Mouse (Mus musculus): Measurements from ENCODE around the gene Ezr. TPM values are rescaled to one million over a fixed set of nuclear protein-coding genes. Genes with fewer than 3 reads are reported as not detected.

Gene Ezr
- polyA plus RNA-seq, 1 experiment from 2014 or later = 342 TPM

GRCm38 (mm10) chr17:6807827-6808520, 25.4 kb upstream of the Ezr start:
- peak; percentile 77 for ATAC-seq
- no peaks in the 10 kb centered on the region for H3K27me3 ChIP-seq (replicated peaks; ENCODE audit: control insufficient read depth, insufficient read depth, low read length)
- H3K9me3 ChIP-seq (ENCODE audit: control insufficient read depth) = no peaks in the 10 kb centered on the region
- H3K36me3 ChIP-seq (ENCODE audit: control insufficient read depth, insufficient read depth) = no peaks in the 10 kb centered on the region
- no peak overlapping the region for H3K4me3 ChIP-seq (ENCODE audit: low read depth, low read length)
- H3K9ac ChIP-seq (ENCODE audit: low read depth, low read length) = no peak overlapping the region
- no peak for TF ChIP-seq CTCF (IDR thresholded peaks at IDR 0.05; ENCODE audit: low read depth)
- H3K4me2 ChIP-seq (replicated peaks; ENCODE audit: low read depth) = 0 out of 2 replicates have a peak overlapping the region, but pooled peaks have one; percentile 27
- peaks cover 11% of the 10 kb centered on the region; the same call in 1 of the 2 replicates for H3K4me1 ChIP-seq (replicated peaks; ENCODE audit: control insufficient read depth, insufficient read depth, low read length)
- peak overlapping the region; percentile 89 for H3K27ac ChIP-seq (ENCODE audit: low read depth, low read length)
- 39% methylated on average over 16 of the region's 16 CpGs for WGBS

DNA sequence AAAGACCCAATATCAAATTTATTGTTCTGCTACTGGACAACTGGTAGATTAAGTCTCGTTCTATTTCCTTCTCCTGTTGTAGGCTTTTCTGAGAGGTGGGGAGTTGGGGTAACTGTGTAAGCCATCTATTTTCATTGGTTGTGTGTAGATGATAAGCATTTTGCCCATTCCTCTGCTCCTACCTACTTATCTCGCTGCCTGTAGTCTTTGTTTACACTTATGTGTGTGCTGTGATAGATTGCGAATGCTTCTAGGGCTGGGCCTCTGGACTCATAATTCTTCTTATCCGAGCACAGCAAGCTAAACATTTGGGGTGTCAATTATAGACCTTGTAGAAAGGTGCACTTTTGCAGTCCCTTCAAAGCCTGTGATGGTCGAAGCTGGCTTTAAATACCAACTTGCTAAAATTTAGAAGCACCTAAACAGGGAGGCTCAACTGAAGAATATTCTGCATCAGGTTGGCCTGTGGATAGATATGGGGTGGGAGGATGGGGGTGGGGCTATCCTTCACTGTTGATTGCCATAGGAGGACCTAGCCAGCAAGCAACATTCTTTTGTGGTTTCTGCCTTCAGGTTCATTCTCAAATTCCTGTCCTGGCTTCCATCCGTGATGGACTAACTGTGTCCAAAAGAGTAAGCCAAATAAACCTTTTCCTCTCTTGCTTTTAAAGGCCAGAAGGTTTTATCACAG, 22.4 kb upstream of the Ezr start:
- Histone ChIP-seq H3K27me3 (replicated peaks; ENCODE audit: control insufficient read depth, insufficient read depth, low read length) (no peaks in the 10 kb centered on the region), H3K4me1 (replicated peaks; ENCODE audit: control insufficient read depth, insufficient read depth, low read length) (no peaks in the 10 kb centered on the region; the same call in 1 of the 2 replicates), H3K9ac (ENCODE audit: low read depth, low read length) (no peak overlapping the region), H3K27ac (ENCODE audit: low read depth, low read length) (no peak overlapping the region), H3K4me3 (ENCODE audit: low read depth, low read length) (no peak overlapping the region), H3K4me2 (replicated peaks; ENCODE audit: low read depth) (no peak overlapping the region), H3K9me3 (ENCODE audit: control insufficient read depth) (peaks cover 7% of the 10 kb centered on the region), H3K36me3 (ENCODE audit: control insufficient read depth, insufficient read depth) (no peaks in the 10 kb centered on the region)
- ATAC-seq = no peak
- TF ChIP-seq CTCF (IDR thresholded peaks at IDR 0.05; ENCODE audit: low read depth) = no peak
- WGBS = 17% methylated on average over 6 of the region's 6 CpGs

DNA sequence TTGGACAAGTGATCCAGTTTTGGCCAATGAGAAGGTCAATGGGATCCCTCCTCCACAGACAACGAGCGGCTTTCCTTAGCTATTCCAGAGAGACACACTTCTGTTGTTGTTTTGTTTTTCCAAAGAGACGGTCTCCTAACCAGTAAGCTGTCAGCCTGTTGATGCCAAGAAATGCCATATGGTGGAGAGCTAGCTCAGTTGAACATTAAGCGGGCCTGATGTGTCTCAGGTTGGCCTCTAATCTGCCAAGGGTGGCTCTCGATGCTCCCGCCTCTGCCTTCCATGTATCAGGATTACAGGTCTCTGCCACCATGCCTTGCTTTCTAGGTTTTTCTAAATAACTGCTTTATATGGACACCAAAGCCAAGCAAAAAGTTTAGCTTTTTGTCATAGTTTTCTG, 21.5 kb upstream of the Ezr start:
- Histone ChIP-seq H3K27me3 (replicated peaks; ENCODE audit: control insufficient read depth, insufficient read depth, low read length) (no peaks in the 10 kb centered on the region), H3K4me3 (ENCODE audit: low read depth, low read length) (no peak overlapping the region), H3K27ac (ENCODE audit: low read depth, low read length) (no peak overlapping the region), H3K9ac (ENCODE audit: low read depth, low read length) (no peak overlapping the region), H3K4me2 (replicated peaks; ENCODE audit: low read depth) (no peak overlapping the region), H3K36me3 (ENCODE audit: control insufficient read depth, insufficient read depth) (no peaks in the 10 kb centered on the region), H3K9me3 (ENCODE audit: control insufficient read depth) (peaks cover 7% of the 10 kb centered on the region), H3K4me1 (replicated peaks; ENCODE audit: control insufficient read depth, insufficient read depth, low read length) (no peaks in the 10 kb centered on the region; the same call in 1 of the 2 replicates)
- no peak for TF ChIP-seq CTCF (IDR thresholded peaks at IDR 0.05; ENCODE audit: low read depth)
- ATAC-seq = no peak
- WGBS = 89% methylated on average over 6 of the region's 6 CpGs

DNA sequence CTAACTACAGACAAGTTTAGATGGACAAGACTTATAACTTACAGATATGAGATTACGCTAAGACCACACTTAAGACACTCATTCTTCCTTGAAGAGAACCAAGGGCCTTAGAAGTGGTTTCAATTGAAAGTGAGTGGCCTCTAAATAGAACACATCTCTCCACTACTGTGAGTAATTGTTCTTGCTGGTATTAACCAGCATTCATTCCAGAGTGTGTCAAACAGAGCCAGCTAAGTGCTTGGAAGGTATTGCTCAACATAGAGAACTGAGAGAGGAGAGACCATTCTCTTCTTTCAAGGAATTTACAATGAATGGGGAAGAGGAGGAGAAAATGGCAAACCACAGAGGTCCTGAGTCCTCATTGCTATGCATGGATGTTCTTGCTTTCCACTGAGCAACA, 21.0 kb upstream of the Ezr start:
- TF ChIP-seq CTCF (IDR thresholded peaks at IDR 0.05; ENCODE audit: low read depth) = no peak
- 93% methylated on average over 1 of the region's 1 CpGs for WGBS
- no peak for ATAC-seq
- peaks cover 7% of the 10 kb centered on the region for H3K9me3 ChIP-seq (ENCODE audit: control insufficient read depth)
- H3K27ac ChIP-seq (ENCODE audit: low read depth, low read length) = no peak overlapping the region
- no peaks in the 10 kb centered on the region for H3K27me3 ChIP-seq (replicated peaks; ENCODE audit: control insufficient read depth, insufficient read depth, low read length)
- no peak overlapping the region for H3K4me3 ChIP-seq (ENCODE audit: low read depth, low read length)
- no peak overlapping the region for H3K4me2 ChIP-seq (replicated peaks; ENCODE audit: low read depth)
- no peaks in the 10 kb centered on the region; the same call in 1 of the 2 replicates for H3K4me1 ChIP-seq (replicated peaks; ENCODE audit: control insufficient read depth, insufficient read depth, low read length)
- H3K9ac ChIP-seq (ENCODE audit: low read depth, low read length) = no peak overlapping the region
- no peaks in the 10 kb centered on the region for H3K36me3 ChIP-seq (ENCODE audit: control insufficient read depth, insufficient read depth)

DNA sequence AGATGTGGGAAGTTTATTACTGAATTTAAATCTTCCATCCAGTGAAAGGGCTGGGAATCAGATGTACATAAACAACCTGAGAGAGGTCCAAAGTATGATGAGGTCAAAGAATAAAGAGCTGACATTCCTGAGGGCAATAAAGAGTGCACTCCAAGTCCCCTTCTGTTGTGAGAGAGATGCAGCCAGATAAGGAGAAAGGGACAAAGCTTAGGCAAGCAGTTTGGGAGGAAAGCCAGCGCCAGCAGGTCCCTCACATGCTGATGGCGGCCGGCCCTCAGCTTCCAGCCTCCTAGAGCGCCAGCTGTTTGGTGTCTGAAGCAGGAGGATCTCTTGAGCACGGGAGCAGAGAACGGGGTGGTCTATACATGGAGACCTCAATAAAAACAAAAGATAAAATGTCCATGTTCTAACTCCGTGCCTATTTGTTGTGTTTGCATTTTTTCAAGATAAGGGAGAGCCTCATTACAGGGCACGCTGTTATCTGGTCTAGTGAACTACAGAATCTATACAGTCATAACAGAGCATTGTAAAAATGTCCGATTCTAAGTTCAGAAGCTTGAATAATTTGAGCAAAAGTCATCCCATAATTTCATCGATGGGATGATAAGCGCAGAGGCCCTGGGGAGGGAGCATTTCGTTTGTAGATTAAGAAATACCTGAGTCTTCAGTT, 15.9 kb upstream of the Ezr start:
- peaks cover 7% of the 10 kb centered on the region for H3K9me3 ChIP-seq (ENCODE audit: control insufficient read depth)
- no peak for TF ChIP-seq CTCF (IDR thresholded peaks at IDR 0.05; ENCODE audit: low read depth)
- H3K9ac ChIP-seq (ENCODE audit: low read depth, low read length) = no peak overlapping the region
- no peaks in the 10 kb centered on the region for H3K36me3 ChIP-seq (ENCODE audit: control insufficient read depth, insufficient read depth)
- 30% methylated on average over 12 of the region's 12 CpGs for WGBS
- peak; percentile 73 for ATAC-seq
- H3K4me3 ChIP-seq (ENCODE audit: low read depth, low read length) = no peak overlapping the region
- peaks cover 5% of the 10 kb centered on the region for H3K4me1 ChIP-seq (replicated peaks; ENCODE audit: control insufficient read depth, insufficient read depth, low read length)
- H3K27me3 ChIP-seq (replicated peaks; ENCODE audit: control insufficient read depth, insufficient read depth, low read length) = no peaks in the 10 kb centered on the region
- peak overlapping the region; percentile 41 for H3K4me2 ChIP-seq (replicated peaks; ENCODE audit: low read depth)
- H3K27ac ChIP-seq (ENCODE audit: low read depth, low read length) = peak overlapping the region; percentile 73

- no peaks in the 10 kb centered on the region for H3K27me3 ChIP-seq (replicated peaks; ENCODE audit: control insufficient read depth, insufficient read depth, low read length)
- no peak overlapping the region for H3K9ac ChIP-seq (ENCODE audit: low read depth, low read length)
- H3K9me3 ChIP-seq (ENCODE audit: control insufficient read depth) = peaks cover 7% of the 10 kb centered on the region
- no peak overlapping the region for H3K4me2 ChIP-seq (replicated peaks; ENCODE audit: low read depth)
- H3K36me3 ChIP-seq (ENCODE audit: control insufficient read depth, insufficient read depth) = no peaks in the 10 kb centered on the region
- no peak for ATAC-seq
- H3K4me3 ChIP-seq (ENCODE audit: low read depth, low read length) = no peak overlapping the region
- peak overlapping the region; percentile 63; the same call in 1 of the 2 replicates for H3K27ac ChIP-seq (ENCODE audit: low read depth, low read length)
- peaks cover 5% of the 10 kb centered on the region for H3K4me1 ChIP-seq (replicated peaks; ENCODE audit: control insufficient read depth, insufficient read depth, low read length)
- WGBS = 41% methylated on average over 4 of the region's 4 CpGs
- no peak for TF ChIP-seq CTCF (IDR thresholded peaks at IDR 0.05; ENCODE audit: low read depth)
These were observed 14.9 kb upstream of the Ezr start for GRCm38 (mm10) chr17:6797471-6797870.
